Mouse (Mus musculus): ENCODE measurements around the gene Inava.

GRCm38 (mm10) chr1:136255174-136255573, 21.1 kb upstream of the Inava start:
- TF ChIP-seq USF1 (IDR thresholded peaks at IDR 0.05; ENCODE audit: low read depth, low read length) (no peak), CTCF (conservative IDR thresholded peaks at IDR 0.05 in 1 of 2, IDR thresholded peaks at IDR 0.05 in 1 of 2; ENCODE audit: low read depth in 2 of 2, low read length in 2 of 2) (no peak), SMC3 (IDR thresholded peaks at IDR 0.05; ENCODE audit: low read depth, low read length) (no peak), ETS1 (conservative IDR thresholded peaks at IDR 0.05; ENCODE audit: low read depth, low read length) (peak; percentile 40), RCOR1 (conservative IDR thresholded peaks at IDR 0.05; ENCODE audit: low read depth, low read length) (0 out of 2 replicates have a peak, but pooled peaks have one; percentile 26), MAZ (IDR thresholded peaks at IDR 0.05; ENCODE audit: low read depth, low read length) (no peak), TBP (conservative IDR thresholded peaks at IDR 0.05; ENCODE audit: low read depth, low read length) (no peak), POLR2A (IDR thresholded peaks at IDR 0.05; ENCODE audit: low read depth, low read length) (no peak), HCFC1 (IDR thresholded peaks at IDR 0.05; ENCODE audit: low read depth, low read length) (no peak)
